Mouse (Mus musculus) megakaryocyte, embryonic 14.5 days (primary cell): ENCODE results near the gene A930002H24Rik.

Experiments
- FLI1 ChIP-seq: IDR thresholded peaks from 2 replicates; pipeline ENCODE4 v1.6.1; 2012; ENCODE audit warnings: low read length, inconsistent platforms, mixed read lengths
- GATA1 ChIP-seq: IDR thresholded peaks from 3 replicates; pipeline ENCODE4 v1.6.1; 2012; ENCODE audit warnings: mixed read lengths, low read length, inconsistent platforms, borderline replicate concordance

DNA sequence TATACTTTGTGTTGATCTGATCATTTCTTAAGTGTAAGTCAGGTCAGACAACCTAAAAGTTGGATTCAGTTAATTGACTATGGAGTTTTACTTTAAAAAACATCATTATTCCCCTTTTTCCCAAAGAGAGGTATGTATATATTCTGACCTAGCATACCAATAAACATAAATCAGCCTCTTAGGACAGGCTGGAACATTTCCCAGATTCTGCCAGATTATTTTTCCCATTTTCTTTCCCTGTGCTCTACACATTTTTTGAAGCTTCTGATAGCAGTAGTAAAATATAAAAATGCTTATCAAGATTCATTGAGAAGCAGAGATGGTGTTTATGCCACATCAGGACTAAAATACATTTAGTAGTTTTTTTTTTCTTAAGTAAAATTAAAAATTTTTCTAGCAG, 27.0 kb upstream of the A930002H24Rik start:
- TF ChIP-seq FLI1, result no peak
- TF ChIP-seq GATA1, result no peak
